Mouse (Mus musculus): ENCODE measurements around the gene Gtf2h1. TPM values are rescaled to one million over a fixed set of nuclear protein-coding genes. Genes with fewer than 3 reads are reported as not detected.

Gene Gtf2h1
- total RNA-seq, 1 experiment = 71.7 TPM

GRCm38 (mm10) chr7:46761049-46761795 lies 34.7 kb upstream of the Gtf2h1 start:
- no peak for DNase-seq (ENCODE audit: low read depth, low spot score)
- H3K9ac ChIP-seq (ENCODE audit: insufficient read depth, low read depth, low read length, poor library complexity, severe bottlenecking) = 0 out of 2 replicates have a peak overlapping the region, but pooled peaks have one; percentile 14
- H3K36me3 ChIP-seq (ENCODE audit: control insufficient read depth, insufficient read depth, low read length, poor library complexity, severe bottlenecking) = peaks cover 10% of the 10 kb centered on the region
- H3K9me3 ChIP-seq (ENCODE audit: control insufficient read depth, insufficient read depth, low read depth, low read length) = no peaks in the 10 kb centered on the region
- in situ Hi-C loops (cut with MboI; ENCODE audit: low sequenced_read_pairs in 2 of 2, unreplicated experiment in 2 of 2) = no loop called here
- TF ChIP-seq CHD2 (IDR thresholded peaks at IDR 0.05; ENCODE audit: low read depth, low read length) (no peak), HCFC1 (IDR thresholded peaks at IDR 0.05; ENCODE audit: borderline replicate concordance, insufficient read depth, low read length) (no peak), MAFK (IDR thresholded peaks at IDR 0.05; ENCODE audit: insufficient read depth, low read depth, low read length) (peak; percentile 45; the same call in 1 of the 2 replicates)
- peak overlapping the region; percentile 34; the same call in 1 of the 2 replicates for H3K27ac ChIP-seq (ENCODE audit: insufficient read depth, low read depth, low read length, poor library complexity, severe bottlenecking)
- no peak overlapping the region for H3K4me3 ChIP-seq (ENCODE audit: insufficient read depth in 1 of 2, low read depth in 1 of 2, low read length in 2 of 2, poor library complexity in 1 of 2, severe bottlenecking in 1 of 2)
- H3K4me1 ChIP-seq (ENCODE audit: control insufficient read depth in 2 of 2, insufficient read depth in 2 of 2, low read length in 2 of 2, poor library complexity in 1 of 2) = peaks cover 0 to 8% of the 10 kb centered on the region in 2 experiments; a peak in 1 of 4 replicates

GRCm38 (mm10) chr7:46762601-46763000 lies 33.3 kb upstream of the Gtf2h1 start:
- in situ Hi-C loops (cut with MboI; ENCODE audit: low sequenced_read_pairs in 2 of 2, unreplicated experiment in 2 of 2) = no loop called here
- Histone ChIP-seq H3K9me3 (ENCODE audit: control insufficient read depth, insufficient read depth, low read depth, low read length) (no peaks in the 10 kb centered on the region), H3K36me3 (ENCODE audit: control insufficient read depth, insufficient read depth, low read length, poor library complexity, severe bottlenecking) (peaks cover 11% of the 10 kb centered on the region), H3K4me1 (ENCODE audit: control insufficient read depth in 2 of 2, insufficient read depth in 2 of 2, low read length in 2 of 2, poor library complexity in 1 of 2) (peaks cover 0 to 5% of the 10 kb centered on the region in 2 experiments; a peak in 1 of 4 replicates), H3K27ac (ENCODE audit: insufficient read depth, low read depth, low read length, poor library complexity, severe bottlenecking) (no peak overlapping the region), H3K9ac (ENCODE audit: insufficient read depth, low read depth, low read length, poor library complexity, severe bottlenecking) (no peak overlapping the region), H3K4me3 (ENCODE audit: insufficient read depth in 1 of 2, low read depth in 1 of 2, low read length in 2 of 2, poor library complexity in 1 of 2, severe bottlenecking in 1 of 2) (no peak overlapping the region)
- DNase-seq (ENCODE audit: low read depth, low spot score) = no peak
- TF ChIP-seq ZNF384 (IDR thresholded peaks at IDR 0.05; ENCODE audit: low read depth, low read length) (no peak), HCFC1 (IDR thresholded peaks at IDR 0.05; ENCODE audit: borderline replicate concordance, insufficient read depth, low read length) (no peak), MAFK (IDR thresholded peaks at IDR 0.05; ENCODE audit: insufficient read depth, low read depth, low read length) (no peak), CHD2 (IDR thresholded peaks at IDR 0.05; ENCODE audit: low read depth, low read length) (no peak), ZC3H11A (IDR thresholded peaks at IDR 0.05; ENCODE audit: borderline replicate concordance, low read depth, low read length) (no peak)

- Histone ChIP-seq H3K27ac (ENCODE audit: insufficient read depth, low read depth, low read length, poor library complexity, severe bottlenecking) (no peak overlapping the region), H3K9me3 (ENCODE audit: control insufficient read depth, insufficient read depth, low read depth, low read length) (no peaks in the 10 kb centered on the region), H3K4me3 (ENCODE audit: insufficient read depth in 1 of 2, low read depth in 1 of 2, low read length in 2 of 2, poor library complexity in 1 of 2, severe bottlenecking in 1 of 2) (no peak overlapping the region), H3K9ac (ENCODE audit: insufficient read depth, low read depth, low read length, poor library complexity, severe bottlenecking) (no peak overlapping the region), H3K36me3 (ENCODE audit: control insufficient read depth, insufficient read depth, low read length, poor library complexity, severe bottlenecking) (peaks cover 16% of the 10 kb centered on the region), H3K4me1 (ENCODE audit: control insufficient read depth in 2 of 2, insufficient read depth in 2 of 2, low read length in 2 of 2, poor library complexity in 1 of 2) (peaks cover 0 to 6% of the 10 kb centered on the region in 2 experiments; a peak in 2 of 4 replicates)
- TF ChIP-seq CHD2 (IDR thresholded peaks at IDR 0.05; ENCODE audit: low read depth, low read length) = no peak
- TF ChIP-seq ZNF384 (IDR thresholded peaks at IDR 0.05; ENCODE audit: low read depth, low read length) = no peak
- TF ChIP-seq HCFC1 (IDR thresholded peaks at IDR 0.05; ENCODE audit: borderline replicate concordance, insufficient read depth, low read length) = no peak
- no peak for TF ChIP-seq MAFK (IDR thresholded peaks at IDR 0.05; ENCODE audit: insufficient read depth, low read depth, low read length)
- TF ChIP-seq ZC3H11A (IDR thresholded peaks at IDR 0.05; ENCODE audit: borderline replicate concordance, low read depth, low read length) = no peak
- DNase-seq (ENCODE audit: low read depth, low spot score) = no peak
- in situ Hi-C loops (cut with MboI; ENCODE audit: low sequenced_read_pairs in 2 of 2, unreplicated experiment in 2 of 2) = no loop called here
These were observed 31.2 kb upstream of the Gtf2h1 start for GRCm38 (mm10) chr7:46764672-46765071.

- H3K27ac ChIP-seq (ENCODE audit: insufficient read depth, low read depth, low read length, poor library complexity, severe bottlenecking) = no peak overlapping the region
- no peaks in the 10 kb centered on the region for H3K9me3 ChIP-seq (ENCODE audit: control insufficient read depth, insufficient read depth, low read depth, low read length)
- in situ Hi-C loops (cut with MboI; ENCODE audit: low sequenced_read_pairs in 2 of 2, unreplicated experiment in 2 of 2) = no loop called here
- peaks cover 13% of the 10 kb centered on the region for H3K36me3 ChIP-seq (ENCODE audit: control insufficient read depth, insufficient read depth, low read length, poor library complexity, severe bottlenecking)
- peaks cover 0 to 3% of the 10 kb centered on the region in 2 experiments; a peak in 2 of 4 replicates for H3K4me1 ChIP-seq (ENCODE audit: control insufficient read depth in 2 of 2, insufficient read depth in 2 of 2, low read length in 2 of 2, poor library complexity in 1 of 2)
- no peak overlapping the region for H3K9ac ChIP-seq (ENCODE audit: insufficient read depth, low read depth, low read length, poor library complexity, severe bottlenecking)
- DNase-seq (ENCODE audit: low read depth, low spot score) = no peak
- H3K4me3 ChIP-seq (ENCODE audit: insufficient read depth in 1 of 2, low read depth in 1 of 2, low read length in 2 of 2, poor library complexity in 1 of 2, severe bottlenecking in 1 of 2) = no peak overlapping the region
- TF ChIP-seq ZC3H11A (IDR thresholded peaks at IDR 0.05; ENCODE audit: borderline replicate concordance, low read depth, low read length) (no peak), ZNF384 (IDR thresholded peaks at IDR 0.05; ENCODE audit: low read depth, low read length) (no peak), CHD2 (IDR thresholded peaks at IDR 0.05; ENCODE audit: low read depth, low read length) (no peak), HCFC1 (IDR thresholded peaks at IDR 0.05; ENCODE audit: borderline replicate concordance, insufficient read depth, low read length) (no peak), MAFK (IDR thresholded peaks at IDR 0.05; ENCODE audit: insufficient read depth, low read depth, low read length) (no peak)
These were observed 28.5 kb upstream of the Gtf2h1 start for GRCm38 (mm10) chr7:46767371-46767770.
